Comparison of ENCODE assay signal across 8 mouse cellular contexts in the genomic region with DNA sequence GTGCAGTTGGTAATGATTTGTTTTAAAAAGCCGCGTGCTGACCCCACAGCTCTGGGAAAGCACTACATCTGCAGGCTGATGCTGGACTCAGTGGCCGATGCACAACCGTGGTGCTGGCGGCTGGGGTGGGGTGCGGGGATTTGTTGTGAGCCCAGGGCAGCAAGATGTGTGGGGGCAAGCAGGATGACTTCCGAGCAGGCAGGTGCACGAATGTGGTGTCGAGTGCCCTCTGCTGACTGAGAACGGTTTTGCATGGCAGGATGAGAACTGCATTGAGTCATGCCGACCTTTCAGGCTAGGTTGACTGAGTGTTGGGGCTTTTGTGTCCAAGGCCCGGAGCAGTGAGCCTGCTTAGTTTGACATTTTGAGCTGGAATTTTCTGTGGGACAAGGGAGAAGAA. TPM values are rescaled to one million over a fixed set of nuclear protein-coding genes. Genes with fewer than 3 reads are reported as not detected.
A peak's percentile ranks its signal among the peaks of the same experiment; 100 is the strongest.
DNase-seq lines count a peak whose midpoint lies in the region; ATAC-seq and TF ChIP-seq lines count a peak whose summit lies in the region.

No protein-coding gene starts in this region.

- peak; percentile 85 for ATAC-seq in megakaryocyte progenitor cell, adult 5-6 weeks (replicated peaks; ENCODE audit: poor library complexity)

- peak; percentile 22 for DNase-seq in T-cell, adult 2 months (ENCODE audit: low spot score)
- DNase-seq in cerebellum, postnatal 25 days = peak; percentile 83 to 90
- DNase-seq in gastrocnemius, adult 18-20 months (ENCODE audit: low spot score) = peak; percentile 54
- peak; percentile 79 for DNase-seq in induced T-regulatory cell, adult 2 months (ENCODE audit: low read depth)
- DNase-seq in left cerebral cortex, adult 2 months (ENCODE audit: extremely low spot score in 1 of 2, low spot score in 2 of 2) = peak; percentile 82 to 91
- peak; percentile 80 for DNase-seq in right cerebral cortex, postnatal 25 days
- DNase-seq in yolk sac, embryonic 10.5 days (ENCODE audit: low spot score) = peak; percentile 51

- H3K4me3 ChIP-seq in left cerebral cortex, adult 2 months = peak overlapping the region; percentile 41

- intact Hi-C loops in left cerebral cortex, adult 2 months (cut with DNase I) = loop anchor here (5.0 to 10.0 kb wide), 4 partner anchors 198 to 1865 kb away; no protein-coding TSS in a partner anchor

- no peak overlapping the region for H3K27ac ChIP-seq in left cerebral cortex, adult 2 months

- peak; percentile 77 for TF ChIP-seq CTCF in left cerebral cortex, adult 2 months (IDR thresholded peaks at IDR 0.05)

RNA-seq across cellular contexts. Expression of a gene that starts 42.4 kb away (rescaled TPM):
- under 1 TPM; 0.07 TPM for total RNA-seq in gastrocnemius, adult 18-20 months (2021)
- total RNA-seq in left cerebral cortex, adult 2 months (2021) = 1 to 10 TPM; 2.2 to 2.6 TPM
- not detected in 2 replicates for total RNA-seq in megakaryocyte progenitor cell, adult 5-6 weeks (2015)
- total RNA-seq in megakaryocyte progenitor cell, adult 5-6 weeks (2017) = not detected in 2 replicates

Comparison
In these comparisons a context has a peak if more than half of its experiments do, and no peak if none do; other contexts are left out.
1. DNase-seq: peak in every context shown above with its lines; median percentile 86 in cerebellum, postnatal 25 days; 86 in left cerebral cortex, adult 2 months; 80 in right cerebral cortex, postnatal 25 days; 79 in induced T-regulatory cell, adult 2 months; 54 in gastrocnemius, adult 18-20 months; 51 in yolk sac, embryonic 10.5 days; 22 in T-cell, adult 2 months.